Mouse (Mus musculus) T-helper 2 cell (primary cell): ENCODE results near the gene Selp.

Experiments used
- in situ Hi-C: fragments of 300-600 bp; cut with MboI, MseI; formaldehyde crosslinking; loops from one replicate; pipeline ENCODE4 v1.15.1; 2025; ENCODE audit warnings: high pct_unique_total_duplicates

Gene Selp

DNA sequence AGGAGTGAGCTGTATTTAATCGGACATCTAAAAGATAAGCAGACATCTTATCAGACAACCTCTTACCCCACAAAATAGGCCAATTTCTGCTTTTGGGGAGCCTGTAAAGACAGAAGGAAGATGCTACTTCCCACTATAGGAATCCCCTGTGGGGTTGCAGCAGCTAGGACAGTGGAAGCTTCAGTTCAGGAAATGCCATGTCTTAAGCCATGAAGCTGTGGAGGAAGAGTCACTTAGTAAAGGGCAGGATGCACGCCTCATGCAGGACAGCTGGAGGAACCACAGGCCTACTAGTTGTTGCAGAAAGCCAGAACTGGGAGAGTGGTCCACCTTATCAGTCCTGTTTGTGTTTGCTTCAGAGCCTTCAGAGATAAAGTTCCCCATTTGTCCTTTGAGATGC is 55.4 kb downstream of the Selp start:
- in situ Hi-C loops: no loop called here

GRCm38 (mm10) chr1:164173145-164173544 is 58.1 kb downstream of the Selp start:
- in situ Hi-C loops: no loop called here

DNA sequence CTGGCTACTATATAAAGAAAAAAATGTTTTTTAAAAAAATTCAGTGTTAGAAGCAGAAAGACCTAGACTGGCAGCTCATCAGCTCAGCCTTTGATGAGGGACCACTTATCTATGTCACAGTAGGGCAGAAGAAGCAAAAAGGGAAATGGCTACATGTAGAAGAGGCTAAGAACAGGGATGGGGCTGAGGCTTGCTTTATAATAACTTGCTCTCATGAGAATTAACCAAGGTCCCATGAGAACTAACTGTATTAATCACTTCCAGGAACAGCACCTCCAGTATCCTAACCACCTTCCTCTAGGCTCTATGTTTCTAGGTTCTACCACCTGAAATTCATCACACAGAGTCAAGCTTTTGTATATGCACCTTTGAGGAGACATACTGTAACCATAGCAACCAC is 61.8 kb downstream of the Selp start:
- in situ Hi-C loops: no loop called here

- in situ Hi-C loops: no loop called here
Measured at GRCm38 (mm10) chr1:164178429-164178828, 63.4 kb downstream of the Selp start.

GRCm38 (mm10) chr1:164184142-164184870 is 69.2 kb downstream of the Selp start:
- in situ Hi-C loops: no loop called here

DNA sequence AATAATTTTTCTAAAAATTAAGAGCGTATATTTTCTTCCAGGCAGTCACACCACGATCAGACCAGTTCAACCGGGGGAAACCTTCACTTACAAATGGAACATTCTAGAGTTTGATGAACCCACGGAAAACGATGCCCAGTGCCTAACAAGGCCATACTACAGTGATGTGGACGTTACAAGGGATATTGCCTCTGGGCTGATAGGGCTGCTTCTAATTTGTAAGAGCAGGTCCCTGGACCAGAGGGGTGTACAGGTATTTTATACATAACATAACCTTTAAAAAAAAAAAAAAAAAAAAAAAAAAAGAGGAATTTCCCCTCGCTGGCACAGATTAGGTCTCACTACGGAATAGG is 69.8 kb downstream of the Selp start:
- in situ Hi-C loops: loop anchor here (5.0 kb wide), 1 partner anchor 43 kb away; no protein-coding TSS in a partner anchor

- in situ Hi-C loops: loop anchor here (5.0 kb wide), 1 partner anchor 43 kb away; no protein-coding TSS in a partner anchor
Measured at GRCm38 (mm10) chr1:164185316-164185715, 70.3 kb downstream of the Selp start.

- in situ Hi-C loops: loop anchor here (5.0 kb wide), 1 partner anchor 45 kb away; no protein-coding TSS in a partner anchor
Measured at GRCm38 (mm10) chr1:164187002-164187560, 72.0 kb downstream of the Selp start.

DNA sequence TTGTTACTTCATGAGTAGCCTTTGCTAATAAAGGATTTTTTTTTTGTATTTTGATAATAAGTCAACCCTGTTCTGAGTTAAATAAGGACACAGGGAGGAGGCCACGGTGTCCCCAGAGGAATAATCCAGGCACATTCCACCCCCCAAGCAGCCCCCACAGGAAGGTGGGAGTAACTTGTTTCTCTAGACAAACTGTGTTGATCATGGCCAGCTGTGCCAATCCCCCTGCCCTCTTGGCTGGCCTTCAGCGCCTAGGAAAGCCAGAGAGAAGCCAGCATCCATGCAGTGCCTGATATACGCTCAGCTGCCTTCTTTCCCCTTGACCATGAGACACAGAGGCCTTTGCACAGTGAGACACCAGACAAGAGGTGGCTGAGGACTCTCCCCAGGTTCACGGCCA is 84.5 kb downstream of the Selp start:
- in situ Hi-C loops: no loop called here
